Mouse (Mus musculus) heart, postnatal 0 days (tissue): ENCODE measurements around the gene Ranbp9. TPM values are rescaled to one million over a fixed set of nuclear protein-coding genes. Genes with fewer than 3 reads are reported as not detected.

Experiments used
- ATAC-seq: fragments of 200-750 bp; cut with Nextera tagmentation; 2 replicates; pipeline ENCODE4 v1.8.0; 2017; ENCODE audit warnings: low read depth, moderate number of reproducible peaks, moderate library complexity; ENCODE audit not compliant: insufficient read depth
- DNase-seq: peaks from one replicate; pipeline ENCODE4 v3.0.0-alpha.2; 2016; ENCODE audit warnings: low spot score
- H3K27ac ChIP-seq: fragments of 300-500 bp; sonication (generic); 2 replicates; pipeline ENCODE4 v1.5.1; 2014; ENCODE audit warnings: low read depth, mild to moderate bottlenecking
- H3K27me3 ChIP-seq: fragments of 300-500 bp; sonication (generic); 2 replicates; pipeline ENCODE4 v1.6.1; 2014; ENCODE audit warnings: low read length, mixed read lengths; ENCODE audit not compliant: control insufficient read depth, insufficient read depth
- H3K36me3 ChIP-seq: fragments of 300-500 bp; sonication (generic); replicated peaks from 2 replicates; pipeline ENCODE4 v1.6.1; 2014; ENCODE audit warnings: low read length, mixed read lengths; ENCODE audit not compliant: control insufficient read depth, insufficient read depth
- H3K4me1 ChIP-seq: fragments of 300-500 bp; sonication (generic); 2 replicates; pipeline ENCODE4 v1.6.1; 2014; ENCODE audit warnings: antibody characterized with exemption; ENCODE audit not compliant: control insufficient read depth, insufficient read depth
- H3K4me2 ChIP-seq: fragments of 300-500 bp; sonication (generic); 2 replicates; pipeline ENCODE4 v1.6.1; 2014; ENCODE audit warnings: low read depth, mild to moderate bottlenecking, low read length, moderate library complexity
- H3K4me3 ChIP-seq: fragments of 300-500 bp; sonication (generic); 2 replicates; pipeline ENCODE4 v1.5.1; 2014; ENCODE audit warnings: low read depth, low read length
- H3K9ac ChIP-seq: fragments of 300-500 bp; sonication (generic); replicated peaks from 2 replicates; pipeline ENCODE4 v1.6.1; 2014; ENCODE audit warnings: low read depth, low read length, mixed read lengths
- H3K9me3 ChIP-seq: fragments of 300-500 bp; sonication (generic); replicated peaks from 2 replicates; pipeline ENCODE4 v1.6.1; 2016; ENCODE audit warnings: low read length; ENCODE audit not compliant: control insufficient read depth
- CTCF ChIP-seq: IDR thresholded peaks from 2 replicates; pipeline ENCODE4 v1.5.1; 2016; ENCODE audit warnings: antibody characterized with exemption, control low read depth, low read depth
- EP300 ChIP-seq: IDR thresholded peaks from 2 replicates; pipeline ENCODE4 v1.6.1; 2016; ENCODE audit warnings: antibody characterized with exemption, low read depth
- WGBS: fragments of 180-500 bp; shearing (Covaris S2); extraction: QIAGEN DNeasy Blood & Tissue Kit; methylation state at CpG from one replicate; pipeline ENCODE4 v1.1.7; 2014; 5-methylcytosine and 5-hydroxymethylcytosine counted together
- polyA plus RNA-seq: library from polyadenylated mRNA; unstranded; fragments of >200 nt; fragmentation: Nextera tagmentation; extraction: Ambion mirVana; gene quantifications from 2 replicates; pipeline ENCODE4 v1.2.1, GENCODE M21; 2015
- total RNA-seq: library from RNA; depleted of rRNA; stranded (reverse); fragments of >200 nt; gene quantifications from 2 replicates; pipeline ENCODE4 v1.2.3, GENCODE M21; 2014; ENCODE audit warnings: low replicate concordance

Ranbp9 gene
- total and polyA plus RNA-seq, 2 experiments from 2014 or later: 6.7 to 42.5 TPM

DNA sequence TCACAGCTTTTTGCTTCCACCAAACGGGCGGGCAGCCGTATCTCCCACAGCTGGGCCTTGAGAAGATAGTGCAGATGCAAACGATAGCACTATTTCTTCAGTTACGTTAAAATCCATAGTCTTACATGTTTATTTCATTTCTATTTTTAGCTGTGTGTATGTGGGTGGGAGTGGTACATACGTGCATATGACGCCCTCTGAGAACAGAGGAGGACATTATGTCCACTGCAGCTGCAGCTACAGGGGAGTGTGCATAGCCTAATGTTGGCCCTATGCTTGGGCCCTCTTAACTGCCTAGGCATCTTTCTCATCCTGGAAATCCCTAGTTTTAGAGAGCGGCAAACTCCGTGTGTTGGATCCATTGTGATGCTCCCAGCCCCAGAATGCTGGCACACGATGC, 106.9 kb downstream of the Ranbp9 start:
- no peak overlapping the region for H3K27ac ChIP-seq
- H3K4me2 ChIP-seq: no peak overlapping the region
- no peak overlapping the region for H3K4me3 ChIP-seq
- no peak overlapping the region for H3K9ac ChIP-seq
- H3K9me3 ChIP-seq: no peaks in the 10 kb centered on the region
- H3K27me3 ChIP-seq: no peaks in the 10 kb centered on the region
- no peaks in the 10 kb centered on the region for H3K4me1 ChIP-seq
- peaks cover 48% of the 10 kb centered on the region for H3K36me3 ChIP-seq
- no peak for TF ChIP-seq CTCF
- ATAC-seq: no peak
- WGBS: 75% methylated on average over 10 of the region's 10 CpGs
- DNase-seq: no peak

DNA sequence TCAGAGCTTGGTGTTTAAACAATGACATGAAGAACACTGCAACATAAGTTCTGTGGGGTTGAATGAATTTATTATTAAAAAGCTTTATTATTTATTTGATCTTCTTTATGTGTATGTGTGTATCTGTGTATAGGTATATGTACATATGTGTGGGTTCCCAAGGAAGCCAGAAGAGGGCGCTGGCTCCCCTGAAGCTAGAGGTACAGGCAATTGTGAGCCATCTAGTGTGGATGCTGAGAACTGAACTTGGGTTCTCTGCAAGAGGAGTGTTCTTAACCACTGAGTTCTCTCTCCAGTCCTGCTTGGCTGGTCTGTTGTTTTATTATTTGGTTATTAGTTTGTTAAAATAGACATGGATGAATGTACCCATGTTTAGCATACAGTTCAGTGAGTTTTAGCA, 108.2 kb downstream of the Ranbp9 start:
- WGBS: 83% methylated on average over 1 of the region's 1 CpGs

DNA sequence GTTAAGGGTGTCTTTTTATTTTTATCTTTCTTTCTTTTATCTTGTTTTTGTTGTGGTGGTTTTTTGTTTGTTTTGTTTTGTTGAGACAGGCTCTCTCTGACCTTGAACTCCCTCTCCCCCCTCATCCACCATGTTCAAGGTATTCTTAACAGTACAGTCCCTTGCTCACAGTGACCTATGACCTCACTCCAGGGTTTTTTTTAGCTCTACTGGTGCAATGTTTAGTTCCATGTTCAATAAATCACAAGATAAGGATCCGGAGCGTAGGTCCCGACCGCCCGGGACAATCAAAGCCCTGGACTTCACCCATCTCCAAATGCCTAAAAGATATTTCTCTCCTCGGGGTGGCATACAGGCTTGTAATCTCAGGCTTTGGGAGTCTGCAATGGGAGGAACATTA, 111.0 kb downstream of the Ranbp9 start:
- Histone ChIP-seq H3K27ac (no peak overlapping the region), H3K4me3 (no peak overlapping the region), H3K9me3 (no peaks in the 10 kb centered on the region), H3K4me1 (0 out of 2 replicates have a peak, but pooled peaks cover 5% of the 10 kb centered on the region), H3K4me2 (no peak overlapping the region), H3K9ac (no peak overlapping the region), H3K36me3 (peaks cover 28% of the 10 kb centered on the region), H3K27me3 (no peaks in the 10 kb centered on the region)
- DNase-seq (no peak), ATAC-seq (no peak)
- TF ChIP-seq CTCF (no peak), EP300 (no peak)
- WGBS: 72% methylated on average over 6 of the region's 6 CpGs

More for the DNA sequence above, 108.2 kb downstream of the Ranbp9 start:
- Histone ChIP-seq H3K36me3 (peaks cover 40% of the 10 kb centered on the region), H3K4me1 (no peaks in the 10 kb centered on the region), H3K4me3 (no peak overlapping the region), H3K9me3 (no peaks in the 10 kb centered on the region), H3K27me3 (no peaks in the 10 kb centered on the region), H3K4me2 (no peak overlapping the region), H3K9ac (no peak overlapping the region), H3K27ac (no peak overlapping the region)
- no peak for DNase-seq
- TF ChIP-seq CTCF (no peak; the same call in 1 of the 2 replicates), EP300 (no peak)
- no peak for ATAC-seq

DNA sequence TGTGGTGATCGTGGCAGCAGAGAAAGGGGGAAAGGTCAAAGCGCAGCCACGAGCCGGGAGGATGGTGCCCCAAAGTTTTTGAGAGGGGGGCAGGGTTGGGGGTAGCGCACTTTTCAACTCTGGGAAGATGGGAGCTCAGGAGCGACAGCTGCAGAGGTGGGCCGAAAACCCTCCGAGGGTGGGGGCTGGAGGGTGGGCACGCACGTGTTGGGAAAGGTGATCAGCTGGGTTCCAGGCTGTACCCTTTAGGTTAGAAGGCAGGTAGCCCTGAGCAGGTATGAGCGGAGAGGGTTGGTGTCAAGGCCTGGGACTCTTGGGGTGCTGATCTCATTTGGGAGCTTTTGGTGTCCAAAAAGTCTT, 115.3 kb downstream of the Ranbp9 start:
- Histone ChIP-seq H3K36me3 (peaks cover 2% of the 10 kb centered on the region), H3K4me3 (peak overlapping the region; percentile 69), H3K9ac (peak overlapping the region; percentile 74), H3K27ac (peak overlapping the region; percentile 77), H3K9me3 (no peaks in the 10 kb centered on the region), H3K4me2 (peak overlapping the region; percentile 83), H3K27me3 (no peaks in the 10 kb centered on the region), H3K4me1 (0 out of 2 replicates have a peak, but pooled peaks cover 5% of the 10 kb centered on the region)
- WGBS: 13% methylated on average over 11 of the region's 11 CpGs
- no peak for TF ChIP-seq EP300
- no peak for TF ChIP-seq CTCF
- DNase-seq (no peak), ATAC-seq (0 out of 2 replicates have a peak, but pooled peaks have one; percentile 2)

DNA sequence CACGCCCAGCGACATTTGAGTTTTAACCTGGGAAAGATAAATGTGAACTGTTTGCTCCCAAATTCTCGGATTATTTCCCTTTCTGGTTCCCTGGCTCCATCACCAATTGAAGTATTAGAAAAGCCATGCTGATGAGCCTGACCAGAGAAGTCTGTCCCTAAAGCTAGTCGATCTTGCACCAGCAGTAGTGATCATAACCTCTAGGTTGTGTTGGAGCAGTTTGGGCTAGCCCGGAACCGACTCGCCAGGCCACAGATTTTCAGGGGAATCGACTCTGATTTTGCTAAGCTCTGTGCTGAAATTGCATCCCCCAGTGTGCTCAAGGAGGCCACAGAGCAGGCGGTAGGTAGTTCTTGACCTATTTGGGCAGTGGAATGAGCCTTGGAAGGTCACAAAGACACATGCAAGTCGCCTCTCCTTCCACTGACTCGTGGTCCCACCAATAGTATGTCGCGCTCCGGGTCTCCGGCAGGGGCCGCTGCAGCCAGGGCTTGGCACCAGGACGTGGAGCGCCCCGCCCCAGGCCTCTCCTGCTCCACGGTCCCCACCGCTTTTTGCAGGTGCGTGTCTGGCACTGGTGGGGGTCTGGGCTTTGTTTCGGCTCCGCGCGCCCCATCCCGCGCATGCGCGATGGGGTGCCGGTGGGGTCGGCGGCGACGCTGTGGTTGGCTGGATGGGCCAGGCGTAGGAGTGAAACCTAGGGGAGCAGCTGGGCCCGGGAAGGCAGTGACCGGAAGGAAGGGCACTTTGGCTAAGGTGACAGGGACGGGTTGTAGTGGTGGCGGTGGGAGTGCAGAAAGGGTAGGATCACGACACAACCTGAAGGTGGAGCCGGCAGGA, 115.9 kb downstream of the Ranbp9 start, which contains the start of gene Sirt5:
Gene Sirt5 (plus strand): TSS at position 512 of the 840 bp plus-strand sequence.
- peak within 1 kb of the TSS; percentile 83 for H3K4me2 ChIP-seq
- no peaks in the 10 kb centered on the region for H3K9me3 ChIP-seq
- TF ChIP-seq CTCF: peak; percentile 88
- TF ChIP-seq EP300: no peak
- WGBS: 14% methylated on average over 42 of the region's 42 CpGs
- H3K36me3 ChIP-seq: no peaks in the 10 kb centered on the region
- H3K4me1 ChIP-seq: 0 out of 2 replicates have a peak, but pooled peaks cover 5% of the 10 kb centered on the region
- DNase-seq (peak; percentile 88), ATAC-seq (peak; percentile 95)
- peak within 1 kb of the TSS; percentile 77 for H3K27ac ChIP-seq
- peak within 1 kb of the TSS; percentile 69 for H3K4me3 ChIP-seq
- no peaks in the 10 kb centered on the region for H3K27me3 ChIP-seq
- H3K9ac ChIP-seq: peak within 1 kb of the TSS; percentile 74
